ENCODE assay signal across 29 mouse cellular contexts in genomic region chr12:12814693-12815092, GRCm38 (mm10).
DNase-seq lines count a peak whose midpoint lies in the region; ATAC-seq lines count a peak whose summit lies in the region.
"Had no signal": no experiment of that assay in that cellular context is flagged by ENCODE, and none has a peak within 500 bp of the region (broad histone marks: within the 10 kb centered on the region; RNA-seq: fewer than 3 reads in every experiment).

No protein-coding gene starts in this region.

- no peaks in the 10 kb centered on the region for H3K27me3 ChIP-seq in liver, embryonic 12.5 days (replicated peaks)
- no peaks in the 10 kb centered on the region for H3K27me3 ChIP-seq in liver, embryonic 11.5 days (replicated peaks; ENCODE audit: control insufficient read depth, insufficient read depth, low read length)
- H3K27me3 ChIP-seq in liver, embryonic 15.5 days: no peaks in the 10 kb centered on the region
- H3K27me3 ChIP-seq in forebrain, embryonic 11.5 days (ENCODE audit: control insufficient read depth, insufficient read depth, low read length): no peaks in the 10 kb centered on the region
- H3K27me3 ChIP-seq: CH12.LX; forebrain, embryonic 12.5 days; forebrain, embryonic 15.5 days; heart, embryonic 13.5 days; Patski had no signal

- no peak overlapping the region for H3K4me2 ChIP-seq in liver, embryonic 12.5 days
- no peak overlapping the region for H3K4me2 ChIP-seq in liver, embryonic 11.5 days
- H3K4me2 ChIP-seq in liver, embryonic 15.5 days: no peak overlapping the region
- no peak overlapping the region for H3K4me2 ChIP-seq in forebrain, embryonic 11.5 days (ENCODE audit: low read depth, low read length, severe bottlenecking)
- H3K4me2 ChIP-seq: forebrain, embryonic 12.5 days; forebrain, embryonic 15.5 days; heart, embryonic 13.5 days; hindbrain, embryonic 14.5 days had no signal

- no peak overlapping the region for H3K27ac ChIP-seq in liver, embryonic 12.5 days
- no peak overlapping the region; the same call in 1 of the 2 replicates for H3K27ac ChIP-seq in liver, embryonic 11.5 days (ENCODE audit: low read depth, low read length)
- H3K27ac ChIP-seq in liver, embryonic 15.5 days (replicated peaks): no peak overlapping the region
- no peak overlapping the region for H3K27ac ChIP-seq in forebrain, embryonic 11.5 days (ENCODE audit: low read depth, low read length)
- H3K27ac ChIP-seq: forebrain, embryonic 12.5 days; forebrain, embryonic 15.5 days; heart, adult 2 months; heart, embryonic 10.5 days; heart, embryonic 13.5 days; hindbrain, embryonic 14.5 days; hindbrain, postnatal 0 days had no signal

- H3K9ac ChIP-seq in liver, embryonic 12.5 days: no peak overlapping the region
- H3K9ac ChIP-seq in liver, embryonic 11.5 days (ENCODE audit: low read depth, low read length): no peak overlapping the region
- no peak overlapping the region for H3K9ac ChIP-seq in liver, embryonic 15.5 days
- H3K9ac ChIP-seq in forebrain, embryonic 11.5 days (ENCODE audit: low read length): no peak overlapping the region
- H3K9ac ChIP-seq: forebrain, embryonic 12.5 days; forebrain, embryonic 15.5 days; heart, embryonic 13.5 days; hindbrain, embryonic 14.5 days had no signal

- peak; percentile 39 for DNase-seq in embryo, embryonic 9.5 days (ENCODE audit: extremely low spot score)
- DNase-seq in embryo, embryonic 11 days: no peak
- no peak for DNase-seq in liver, embryonic 11.5 days (ENCODE audit: low spot score)
- DNase-seq in yolk sac, embryonic 10.5 days (ENCODE audit: low spot score): peak; percentile 71
- no peak for DNase-seq in adrenal gland, adult 2 months
- DNase-seq in forebrain, embryonic 11.5 days (ENCODE audit: low spot score): no peak
- DNase-seq: adrenal gland, postnatal 14 days; B cell, adult 2 months; cerebellum, adult 11 months; cerebellum, adult 2 months; cerebellum, adult 9-11 months; cerebellum, postnatal 25 days; gastrocnemius, postnatal 10 days; gastrocnemius, postnatal 36 days; heart, adult 2 months; heart, postnatal 14 days had no signal

- ATAC-seq in liver, embryonic 12.5 days: peak; percentile 36; the same call in 1 of the 2 replicates
- ATAC-seq in liver, embryonic 11.5 days (replicated peaks; ENCODE audit: low FRiP score): no peak
- peak; percentile 45; the same call in 1 of the 2 replicates for ATAC-seq in liver, embryonic 15.5 days (ENCODE audit: insufficient read depth)
- no peak for ATAC-seq in forebrain, embryonic 11.5 days (replicated peaks; ENCODE audit: low FRiP score)
- ATAC-seq: forebrain, embryonic 15.5 days; hindbrain, postnatal 0 days; inflammation-experienced regulatory T-cells, adult 6 months; intestine, embryonic 16.5 days; Patski had no signal

- peaks cover 19% of the 10 kb centered on the region; the same call in 1 of the 2 replicates for H3K4me1 ChIP-seq in liver, embryonic 12.5 days
- peaks cover 6% of the 10 kb centered on the region for H3K4me1 ChIP-seq in liver, embryonic 11.5 days (replicated peaks; ENCODE audit: control insufficient read depth, insufficient read depth, low read length)
- H3K4me1 ChIP-seq in liver, embryonic 15.5 days (replicated peaks): peaks cover 3% of the 10 kb centered on the region; the same call in 1 of the 2 replicates
- H3K4me1 ChIP-seq in forebrain, embryonic 11.5 days (replicated peaks; ENCODE audit: control insufficient read depth, insufficient read depth, low read length): peaks cover 15% of the 10 kb centered on the region

- no peak overlapping the region for H3K4me3 ChIP-seq in liver, embryonic 12.5 days
- H3K4me3 ChIP-seq in liver, embryonic 11.5 days (ENCODE audit: low read depth, low read length): no peak overlapping the region
- H3K4me3 ChIP-seq in liver, embryonic 15.5 days (replicated peaks): no peak overlapping the region
- H3K4me3 ChIP-seq in forebrain, embryonic 11.5 days (ENCODE audit: low read depth, low read length): no peak overlapping the region
- H3K4me3 ChIP-seq: forebrain, embryonic 12.5 days; forebrain, embryonic 15.5 days; heart, adult 2 months; heart, embryonic 10.5 days; heart, embryonic 13.5 days had no signal

- H3K9me3 ChIP-seq in liver, embryonic 12.5 days (replicated peaks): no peaks in the 10 kb centered on the region
- no peaks in the 10 kb centered on the region for H3K9me3 ChIP-seq in liver, embryonic 11.5 days (ENCODE audit: control insufficient read depth, low read length)
- no peaks in the 10 kb centered on the region for H3K9me3 ChIP-seq in liver, embryonic 15.5 days (replicated peaks)
- H3K9me3 ChIP-seq in forebrain, embryonic 11.5 days (ENCODE audit: control insufficient read depth, low read length): no peaks in the 10 kb centered on the region
- H3K9me3 ChIP-seq: forebrain, embryonic 12.5 days; forebrain, embryonic 15.5 days; heart, embryonic 10.5 days; heart, embryonic 13.5 days had no signal

- H3K36me3 ChIP-seq in liver, embryonic 12.5 days: no peaks in the 10 kb centered on the region
- no peaks in the 10 kb centered on the region for H3K36me3 ChIP-seq in liver, embryonic 11.5 days (ENCODE audit: control insufficient read depth, insufficient read depth, low read length)
- no peaks in the 10 kb centered on the region for H3K36me3 ChIP-seq in liver, embryonic 15.5 days (replicated peaks)
- H3K36me3 ChIP-seq in forebrain, embryonic 11.5 days (ENCODE audit: control insufficient read depth, insufficient read depth, low read length): no peaks in the 10 kb centered on the region
- H3K36me3 ChIP-seq: forebrain, embryonic 12.5 days; forebrain, embryonic 15.5 days; G1E; heart, embryonic 10.5 days; heart, embryonic 13.5 days had no signal

- 62% methylated on average over 5 of the region's 5 CpGs for WGBS in liver, embryonic 12.5 days (ENCODE audit: insufficient replicate concordance)
- WGBS in liver, embryonic 11.5 days: 56% methylated on average over 5 of the region's 5 CpGs
- WGBS in liver, embryonic 15.5 days (ENCODE audit: insufficient replicate concordance): 46% methylated on average over 5 of the region's 5 CpGs
- 61% methylated on average over 5 of the region's 5 CpGs for WGBS in forebrain, embryonic 11.5 days

Comparison
In these comparisons a context has a peak if more than half of its experiments do, and no peak if none do; other contexts are left out.
1. DNase-seq: peak in embryo, embryonic 9.5 days (single experiment) and yolk sac, embryonic 10.5 days (single experiment); none in embryo, embryonic 11 days (single experiment), liver, embryonic 11.5 days (single experiment), adrenal gland, adult 2 months (single experiment) and forebrain, embryonic 11.5 days (single experiment).
2. ATAC-seq: peak in liver, embryonic 12.5 days (single experiment) and liver, embryonic 15.5 days (single experiment); none in liver, embryonic 11.5 days (single experiment) and forebrain, embryonic 11.5 days (single experiment).